Mouse (Mus musculus) midbrain, embryonic 14.5 days (tissue): ENCODE results near the gene Ubac1. TPM values are rescaled to one million over a fixed set of nuclear protein-coding genes. Genes with fewer than 3 reads are reported as not detected.

ENCODE experiments used
- ATAC-seq: fragments of 200-750 bp; cut with Nextera tagmentation; 2 replicates; pipeline ENCODE4 v1.8.0; 2017; ENCODE audit warnings: moderate number of reproducible peaks, moderate library complexity; ENCODE audit not compliant: low FRiP score, low TSS enrichment
- DNase-seq: peaks from one replicate; pipeline ENCODE4 v3.0.0-alpha.2; 2015
- H3K27ac ChIP-seq: fragments of 300-500 bp; sonication (generic); replicated peaks from 2 replicates; pipeline ENCODE4 v1.5.1; 2014; ENCODE audit warnings: mild to moderate bottlenecking, low read depth, low read length, moderate library complexity
- H3K27me3 ChIP-seq: fragments of 300-500 bp; sonication (generic); 2 replicates; pipeline ENCODE4 v1.6.1; 2014; ENCODE audit warnings: low read length, control low read depth, mixed read lengths; ENCODE audit not compliant: control insufficient read depth, insufficient read depth
- H3K36me3 ChIP-seq: fragments of 300-500 bp; sonication (generic); 2 replicates; pipeline ENCODE4 v1.6.1; 2014; ENCODE audit warnings: low read length, control low read depth; ENCODE audit not compliant: control insufficient read depth, insufficient read depth
- H3K4me1 ChIP-seq: fragments of 300-500 bp; sonication (generic); 2 replicates; pipeline ENCODE4 v1.6.1; 2014; ENCODE audit warnings: mild to moderate bottlenecking, antibody characterized with exemption, low read length, control low read depth; ENCODE audit not compliant: control insufficient read depth, insufficient read depth
- H3K4me2 ChIP-seq: fragments of 300-500 bp; sonication (generic); 2 replicates; pipeline ENCODE4 v1.6.1; 2014; ENCODE audit warnings: mild to moderate bottlenecking, low read length, moderate library complexity
- H3K4me3 ChIP-seq: fragments of 300-500 bp; sonication (generic); replicated peaks from 2 replicates; pipeline ENCODE4 v1.5.1; 2014; ENCODE audit warnings: low read depth, low read length
- H3K9ac ChIP-seq: fragments of 300-500 bp; sonication (generic); replicated peaks from 2 replicates; pipeline ENCODE4 v1.6.1; 2014; ENCODE audit warnings: mild to moderate bottlenecking, low read length, moderate library complexity
- H3K9me3 ChIP-seq: fragments of 300-500 bp; sonication (generic); 2 replicates; pipeline ENCODE4 v1.6.1; 2016; ENCODE audit warnings: low read length, control low read depth, mixed read lengths; ENCODE audit not compliant: control insufficient read depth
- WGBS: fragments of 180-500 bp; shearing (Covaris S2); extraction: QIAGEN DNeasy Blood & Tissue Kit; methylation state at CpG from one replicate; pipeline ENCODE4 v1.1.7; 2014; 5-methylcytosine and 5-hydroxymethylcytosine counted together
- polyA plus RNA-seq: library from polyadenylated mRNA; unstranded; fragments of >200 nt; fragmentation: Nextera tagmentation; extraction: Ambion mirVana; gene quantifications from 2 replicates; pipeline ENCODE4 v1.2.1, GENCODE M21; 2014

Ubac1 gene
- polyA plus RNA-seq: 122 and 129 TPM in 2 replicates

- peaks cover 7% of the 10 kb centered on the region for H3K4me1 ChIP-seq
- peak within 1 kb of the TSS; percentile 83 for H3K4me3 ChIP-seq
- DNase-seq (peak; percentile 97), ATAC-seq (peak; percentile 92)
- H3K9ac ChIP-seq: peak within 1 kb of the TSS; percentile 81
- WGBS: 6% methylated on average over 49 of the region's 50 CpGs
- no peaks in the 10 kb centered on the region for H3K27me3 ChIP-seq
- peak within 1 kb of the TSS; percentile 93 for H3K4me2 ChIP-seq
- H3K36me3 ChIP-seq: no peaks in the 10 kb centered on the region
- peak within 1 kb of the TSS; percentile 82 for H3K27ac ChIP-seq
- H3K9me3 ChIP-seq: no peaks in the 10 kb centered on the region
Observed at GRCm38 (mm10) chr2:26021561-26022257, at the start of gene Ubac1. Ubac1 (minus strand) TSS chr2:26021747.

- 0 out of 2 replicates have a peak, but pooled peaks cover 13% of the 10 kb centered on the region for H3K4me1 ChIP-seq
- ATAC-seq: no peak
- H3K4me3 ChIP-seq: no peak overlapping the region
- WGBS: 93% methylated on average over 1 of the region's 1 CpGs
- no peak overlapping the region for H3K9ac ChIP-seq
- no peaks in the 10 kb centered on the region for H3K9me3 ChIP-seq
- H3K27me3 ChIP-seq: no peaks in the 10 kb centered on the region
- no peak overlapping the region for H3K4me2 ChIP-seq
- H3K36me3 ChIP-seq: no peaks in the 10 kb centered on the region
- H3K27ac ChIP-seq: no peak overlapping the region
- DNase-seq: no peak
Observed at GRCm38 (mm10) chr2:26068592-26068991, 47.0 kb upstream of the Ubac1 start.

- Histone ChIP-seq H3K9ac (no peak overlapping the region), H3K27me3 (no peaks in the 10 kb centered on the region), H3K27ac (no peak overlapping the region), H3K4me1 (0 out of 2 replicates have a peak, but pooled peaks cover 13% of the 10 kb centered on the region), H3K9me3 (no peaks in the 10 kb centered on the region), H3K4me3 (no peak overlapping the region), H3K36me3 (no peaks in the 10 kb centered on the region), H3K4me2 (no peak overlapping the region)
- 77% methylated on average over 7 of the region's 7 CpGs for WGBS
- ATAC-seq (no peak), DNase-seq (no peak)
Observed at GRCm38 (mm10) chr2:26068175-26068574, 46.6 kb upstream of the Ubac1 start.

GRCm38 (mm10) chr2:26066527-26066926 lies 45.0 kb upstream of the Ubac1 start:
- WGBS: 58% methylated on average over 14 of the region's 14 CpGs
- Histone ChIP-seq H3K4me3 (no peak overlapping the region), H3K36me3 (no peaks in the 10 kb centered on the region), H3K4me2 (no peak overlapping the region), H3K9ac (no peak overlapping the region), H3K4me1 (0 out of 2 replicates have a peak, but pooled peaks cover 13% of the 10 kb centered on the region), H3K27ac (no peak overlapping the region; the same call in 1 of the 2 replicates), H3K9me3 (no peaks in the 10 kb centered on the region), H3K27me3 (no peaks in the 10 kb centered on the region)
- DNase-seq (peak; percentile 65), ATAC-seq (no peak)

- ATAC-seq: no peak
- no peaks in the 10 kb centered on the region for H3K9me3 ChIP-seq
- no peak overlapping the region for H3K27ac ChIP-seq
- no peak overlapping the region for H3K4me2 ChIP-seq
- no peak overlapping the region for H3K9ac ChIP-seq
- 78% methylated on average over 13 of the region's 13 CpGs for WGBS
- H3K4me1 ChIP-seq: 0 out of 2 replicates have a peak, but pooled peaks cover 13% of the 10 kb centered on the region
- H3K4me3 ChIP-seq: no peak overlapping the region
- peaks cover 6% of the 10 kb centered on the region; the same call in 1 of the 2 replicates for H3K36me3 ChIP-seq
- no peaks in the 10 kb centered on the region for H3K27me3 ChIP-seq
- DNase-seq: no peak
Observed at GRCm38 (mm10) chr2:26062742-26063427, 41.3 kb upstream of the Ubac1 start.

GRCm38 (mm10) chr2:26062241-26062640 lies 40.7 kb upstream of the Ubac1 start:
- WGBS: 81% methylated on average over 4 of the region's 4 CpGs
- ATAC-seq: no peak

GRCm38 (mm10) chr2:26061018-26061666 lies 39.6 kb upstream of the Ubac1 start:
- H3K9ac ChIP-seq: no peak overlapping the region
- DNase-seq (no peak), ATAC-seq (no peak)
- no peaks in the 10 kb centered on the region for H3K9me3 ChIP-seq
- no peak overlapping the region for H3K27ac ChIP-seq
- H3K4me2 ChIP-seq: no peak overlapping the region
- no peaks in the 10 kb centered on the region for H3K27me3 ChIP-seq
- 0 out of 2 replicates have a peak, but pooled peaks cover 6% of the 10 kb centered on the region for H3K4me1 ChIP-seq
- peaks cover 6% of the 10 kb centered on the region; the same call in 1 of the 2 replicates for H3K36me3 ChIP-seq
- no peak overlapping the region for H3K4me3 ChIP-seq
- WGBS: 72% methylated on average over 21 of the region's 21 CpGs

More at GRCm38 (mm10) chr2:26062241-26062640, 40.7 kb upstream of the Ubac1 start:
- Histone ChIP-seq H3K9me3 (no peaks in the 10 kb centered on the region), H3K36me3 (peaks cover 6% of the 10 kb centered on the region; the same call in 1 of the 2 replicates), H3K27me3 (no peaks in the 10 kb centered on the region), H3K9ac (no peak overlapping the region), H3K4me1 (0 out of 2 replicates have a peak, but pooled peaks cover 13% of the 10 kb centered on the region), H3K4me3 (no peak overlapping the region), H3K27ac (no peak overlapping the region), H3K4me2 (no peak overlapping the region)
- no peak for DNase-seq

GRCm38 (mm10) chr2:26057053-26057452 lies 35.5 kb upstream of the Ubac1 start:
- no peaks in the 10 kb centered on the region for H3K27me3 ChIP-seq
- H3K4me1 ChIP-seq: no peaks in the 10 kb centered on the region
- H3K9me3 ChIP-seq: no peaks in the 10 kb centered on the region
- H3K4me2 ChIP-seq: no peak overlapping the region
- WGBS: 88% methylated on average over 7 of the region's 7 CpGs
- ATAC-seq: no peak
- H3K36me3 ChIP-seq: peaks cover 6% of the 10 kb centered on the region; the same call in 1 of the 2 replicates
- H3K27ac ChIP-seq: no peak overlapping the region
- H3K9ac ChIP-seq: no peak overlapping the region
- no peak for DNase-seq
- no peak overlapping the region for H3K4me3 ChIP-seq
